Mouse (Mus musculus): ENCODE measurements around the gene Ankmy1.

DNA sequence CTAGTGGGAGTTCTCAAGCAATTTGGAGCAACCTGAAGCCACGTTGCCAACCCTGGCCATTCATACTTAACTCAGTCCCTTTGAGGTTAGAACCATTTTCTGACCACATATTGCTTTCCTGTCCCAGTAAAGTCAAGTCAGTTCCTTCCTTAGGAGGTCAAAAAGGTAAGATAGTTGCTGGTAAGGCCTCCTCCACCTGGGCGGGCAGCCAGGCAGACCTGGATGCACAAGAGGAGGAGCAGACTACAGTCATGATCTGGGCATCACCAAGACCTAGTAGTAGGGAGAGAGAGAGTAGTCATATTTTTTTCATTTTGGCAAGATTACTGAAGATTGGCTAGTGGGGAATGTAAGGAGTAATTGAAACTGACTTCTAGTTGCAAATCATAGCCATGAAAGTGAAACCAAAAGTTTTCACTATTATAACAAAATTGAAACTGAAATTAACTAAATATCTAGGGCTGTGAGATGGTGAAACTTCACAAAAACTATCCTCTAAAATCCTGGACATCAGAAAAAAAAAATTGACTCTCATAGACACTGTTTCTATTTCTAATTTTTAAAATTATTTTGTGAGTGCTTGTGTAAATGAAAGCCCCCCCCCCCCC, 3.1 kb upstream of the Ankmy1 start:
- TF ChIP-seq CTCF (IDR thresholded peaks at IDR 0.05; ENCODE audit: extremely low read depth, insufficient read depth, insufficient read length, insufficient replicate concordance) = no peak
- TF ChIP-seq POLR2A (IDR thresholded peaks at IDR 0.05; ENCODE audit: low read depth, low read length) = no peak
